Mouse (Mus musculus) ES-E14 (cell line): ENCODE results near the gene Cwf19l1. TPM values are rescaled to one million over a fixed set of nuclear protein-coding genes. Genes with fewer than 3 reads are reported as not detected.
A peak's percentile ranks its signal among the peaks of the same experiment; 100 is the strongest.

Source experiments
- DNase-seq: peaks from one replicate; pipeline ENCODE4 v3.0.0-alpha.2; 2013; ENCODE audit warnings: low read depth, low spot score
- H3K27ac ChIP-seq: 2 replicates; pipeline ENCODE4 v1.5.1; 2012; ENCODE audit warnings: low read depth, mild to moderate bottlenecking, low read length, moderate library complexity, mixed read lengths; ENCODE audit not compliant: poor library complexity, insufficient read depth, severe bottlenecking
- H3K36me3 ChIP-seq: 2 replicates; pipeline ENCODE4 v1.6.1; 2012; ENCODE audit warnings: mild to moderate bottlenecking, low read length, moderate library complexity, mixed read lengths; ENCODE audit not compliant: control insufficient read depth, poor library complexity, insufficient read depth, severe bottlenecking
- H3K4me1 ChIP-seq, 2 experiments: fragments of 150-350 bp in 1 of 2; sonication (generic) in 1 of 2; 2 replicates each; pipeline ENCODE4 v1.6.1; 2012; ENCODE audit warnings: low read length in 2 of 2, mild to moderate bottlenecking in 1 of 2, mixed read lengths in 1 of 2; ENCODE audit not compliant: control insufficient read depth in 2 of 2, insufficient read depth in 2 of 2, poor library complexity in 1 of 2
- H3K4me3 ChIP-seq, 2 experiments: fragments of 150-350 bp in 1 of 2; sonication (generic) in 1 of 2; 2 replicates each; pipeline ENCODE4 v1.5.1; 2012; ENCODE audit warnings: low read length in 2 of 2, low read depth in 1 of 2, mild to moderate bottlenecking in 1 of 2, mixed read lengths in 1 of 2; ENCODE audit not compliant: insufficient read depth in 1 of 2, poor library complexity in 1 of 2, severe bottlenecking in 1 of 2
- H3K9ac ChIP-seq: 2 replicates; pipeline ENCODE4 v1.6.1; 2012; ENCODE audit warnings: low read depth, mild to moderate bottlenecking, low read length, mixed read lengths; ENCODE audit not compliant: poor library complexity, insufficient read depth, severe bottlenecking
- H3K9me3 ChIP-seq: fragments of 150-350 bp; sonication (generic); 2 replicates; pipeline ENCODE4 v1.6.1; 2012; ENCODE audit warnings: low read depth, mild to moderate bottlenecking, low read length; ENCODE audit not compliant: control insufficient read depth, insufficient read depth
- CHD2 ChIP-seq: IDR thresholded peaks from 2 replicates; pipeline ENCODE4 v1.6.1; 2014; ENCODE audit warnings: mild to moderate bottlenecking, low read depth, low read length, inconsistent platforms
- HCFC1 ChIP-seq: IDR thresholded peaks from 2 replicates; pipeline ENCODE4 v1.6.1; 2012; ENCODE audit warnings: low read length, inconsistent platforms, borderline replicate concordance; ENCODE audit not compliant: insufficient read depth
- MAFK ChIP-seq: IDR thresholded peaks from 2 replicates; pipeline ENCODE4 v1.6.1; 2014; ENCODE audit warnings: mild to moderate bottlenecking, low read depth, low read length, inconsistent platforms; ENCODE audit not compliant: insufficient read depth
- ZC3H11A ChIP-seq: IDR thresholded peaks from 2 replicates; pipeline ENCODE4 v1.6.1; 2012; ENCODE audit warnings: low read depth, mild to moderate bottlenecking, inconsistent platforms, low read length, borderline replicate concordance
- ZNF384 ChIP-seq: IDR thresholded peaks from 2 replicates; pipeline ENCODE4 v1.6.1; 2012; ENCODE audit warnings: low read depth, low read length, inconsistent platforms
- in situ Hi-C, 2 experiments: fragments of 600-800 bp; cut with MboI; formaldehyde crosslinking; loops; one replicate each; pipeline ENCODE4 v1.15.1; 2025; ENCODE audit warnings: low sequenced_read_pairs in 2 of 2, inconsistent platforms in 1 of 2; ENCODE audit not compliant: unreplicated experiment in 2 of 2
- total RNA-seq: library from RNA; depleted of rRNA; stranded (reverse); fragments of 300-350 nt; gene quantifications from 2 replicates; pipeline ENCODE4 v1.2.3, GENCODE M21; 2012

Gene Cwf19l1
- total RNA-seq, 1 experiment = 18.6 TPM

GRCm38 (mm10) chr19:44069121-44069913 is 66.4 kb downstream of the Cwf19l1 start, which contains the start of gene Erlin1:
Gene Erlin1 (minus strand): TSS chr19:44069785.
- DNase-seq = peak; percentile 49
- H3K36me3 ChIP-seq = no peaks in the 10 kb centered on the region
- peaks cover 1 to 3% of the 10 kb centered on the region in 2 experiments; a peak in 1 of 4 replicates for H3K4me1 ChIP-seq
- peak within 1 kb of the TSS; percentile 83 to 87 for H3K4me3 ChIP-seq
- no peaks in the 10 kb centered on the region for H3K9me3 ChIP-seq
- no peak within 1 kb of the TSS for H3K27ac ChIP-seq
- TF ChIP-seq MAFK = no peak
- no peak for TF ChIP-seq CHD2
- TF ChIP-seq ZNF384 = no peak
- in situ Hi-C loops = no loop called here
- peak within 1 kb of the TSS; percentile 80 for H3K9ac ChIP-seq

GRCm38 (mm10) chr19:44068232-44068631 is 67.4 kb downstream of the Cwf19l1 start:
- Histone ChIP-seq H3K4me3 (0 out of 4 replicates have a peak overlapping the region, but pooled peaks of 1 of the 2 experiments have one; percentile 83), H3K9ac (no peak overlapping the region), H3K9me3 (no peaks in the 10 kb centered on the region), H3K4me1 (peaks cover 1 to 3% of the 10 kb centered on the region in 2 experiments; a peak in 1 of 4 replicates), H3K27ac (no peak overlapping the region), H3K36me3 (no peaks in the 10 kb centered on the region)
- no peak for DNase-seq
- in situ Hi-C loops = no loop called here
- TF ChIP-seq CHD2 = no peak
- no peak for TF ChIP-seq ZC3H11A
- TF ChIP-seq HCFC1 = no peak
- TF ChIP-seq ZNF384 = no peak
- no peak for TF ChIP-seq MAFK

GRCm38 (mm10) chr19:44067323-44068049 is 68.2 kb downstream of the Cwf19l1 start:
- Histone ChIP-seq H3K9me3 (no peaks in the 10 kb centered on the region), H3K27ac (no peak overlapping the region), H3K4me3 (no peak overlapping the region), H3K9ac (no peak overlapping the region), H3K4me1 (peaks cover 1 to 3% of the 10 kb centered on the region in 2 experiments; a peak in 1 of 4 replicates), H3K36me3 (no peaks in the 10 kb centered on the region; the same call in 1 of the 2 replicates)
- DNase-seq = no peak
- TF ChIP-seq HCFC1 (no peak), MAFK (no peak), CHD2 (no peak), ZNF384 (no peak), ZC3H11A (no peak)
- in situ Hi-C loops = no loop called here

GRCm38 (mm10) chr19:44064734-44065133 is 70.9 kb downstream of the Cwf19l1 start:
- H3K4me3 ChIP-seq = no peak overlapping the region
- DNase-seq = no peak
- TF ChIP-seq HCFC1 (no peak), CHD2 (no peak), ZNF384 (no peak), ZC3H11A (no peak), MAFK (no peak)
- no peak overlapping the region for H3K9ac ChIP-seq
- in situ Hi-C loops = no loop called here
- peaks cover 3% of the 10 kb centered on the region for H3K36me3 ChIP-seq
- no peak overlapping the region for H3K27ac ChIP-seq
- H3K9me3 ChIP-seq = no peaks in the 10 kb centered on the region
- H3K4me1 ChIP-seq = 0 out of 4 replicates have a peak, but pooled peaks cover 0 to 3% of the 10 kb centered on the region in 2 experiments
